Mouse (Mus musculus): Measurements from ENCODE around the gene Ttll8.

Gene Ttll8

DNA sequence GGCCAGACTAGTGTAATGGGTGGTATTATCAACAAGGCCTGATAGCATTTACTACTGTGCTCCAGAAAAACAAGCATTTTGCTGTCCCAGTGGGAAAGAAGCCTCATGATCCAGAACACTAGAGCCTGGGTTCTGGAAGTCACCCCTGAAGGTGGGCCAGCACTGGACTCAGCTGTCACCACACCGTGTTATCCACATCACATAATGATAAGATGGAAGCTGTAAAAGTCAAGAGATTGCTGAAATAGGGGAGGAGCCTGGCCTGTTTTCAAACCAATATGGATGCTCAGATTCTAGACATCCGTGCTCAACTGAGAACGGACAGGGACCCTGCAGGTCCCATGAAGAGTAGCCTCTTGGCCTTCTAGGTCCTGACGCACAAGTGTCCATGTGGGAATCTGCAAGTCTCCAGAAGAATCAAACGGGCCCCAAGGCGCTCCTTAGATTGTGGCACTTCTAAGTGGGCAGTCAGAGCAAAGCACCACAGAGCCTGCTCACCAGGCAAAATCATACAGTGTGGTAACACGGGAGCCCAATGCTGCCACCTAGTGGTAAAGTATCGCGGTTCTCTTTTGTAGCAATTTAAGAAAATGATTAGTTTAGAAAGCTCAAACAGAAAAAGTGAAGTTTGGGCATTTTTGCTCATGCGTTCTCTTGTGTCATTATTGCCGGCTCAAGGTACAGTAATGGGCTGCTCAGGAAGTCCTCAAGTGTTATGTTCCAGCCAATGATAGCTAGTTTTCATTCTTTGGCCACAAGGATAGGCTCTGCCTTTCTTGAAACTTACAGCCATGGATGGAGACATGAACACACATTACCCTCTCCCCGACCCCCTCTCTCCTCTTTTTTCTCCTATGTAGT, 32.9 kb downstream of the Ttll8 start:
- DNase-seq (ENCODE audit: low read depth), result peak; percentile 53

DNA sequence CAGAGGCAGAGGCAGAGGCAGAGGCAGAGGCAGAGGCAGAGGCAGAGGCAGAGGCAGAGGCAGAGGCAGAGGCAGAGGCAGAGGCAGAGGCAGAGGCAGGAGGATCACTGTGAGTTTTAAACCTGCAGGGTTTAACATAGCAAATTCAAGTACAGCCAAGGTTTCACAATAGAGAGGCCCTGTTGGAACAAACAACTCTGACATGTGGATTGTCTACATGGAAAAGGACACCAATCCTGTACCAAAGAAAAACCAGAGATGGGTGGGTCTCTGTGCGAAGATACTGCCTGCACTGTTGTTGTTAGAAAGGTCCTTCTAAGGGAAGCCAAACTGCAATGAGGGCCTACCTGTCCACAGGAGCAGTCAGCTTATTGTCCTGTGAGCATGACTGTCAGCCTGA, 34.2 kb downstream of the Ttll8 start:
- no peak for DNase-seq (ENCODE audit: low read depth)

DNA sequence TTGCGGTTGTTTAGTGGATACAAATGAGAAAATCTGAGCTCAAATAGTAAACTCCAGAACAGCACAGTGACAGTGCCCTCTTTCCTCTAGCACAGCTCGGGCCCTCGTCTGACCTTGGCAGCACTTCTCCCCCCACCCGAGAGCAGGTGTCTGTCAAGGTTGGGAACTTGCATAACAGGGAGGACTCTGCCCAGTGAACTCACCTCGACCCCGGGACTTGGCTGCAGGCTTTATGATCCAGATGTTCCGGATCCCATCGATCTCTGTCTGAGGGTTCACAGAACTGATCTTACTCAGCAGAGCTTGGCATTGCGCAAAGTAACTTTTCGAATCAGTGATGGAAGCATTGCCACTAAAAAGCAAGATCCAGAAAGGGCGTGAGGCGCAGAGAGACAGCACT, 34.9 kb downstream of the Ttll8 start:
- no peak for DNase-seq (ENCODE audit: low read depth)

DNA sequence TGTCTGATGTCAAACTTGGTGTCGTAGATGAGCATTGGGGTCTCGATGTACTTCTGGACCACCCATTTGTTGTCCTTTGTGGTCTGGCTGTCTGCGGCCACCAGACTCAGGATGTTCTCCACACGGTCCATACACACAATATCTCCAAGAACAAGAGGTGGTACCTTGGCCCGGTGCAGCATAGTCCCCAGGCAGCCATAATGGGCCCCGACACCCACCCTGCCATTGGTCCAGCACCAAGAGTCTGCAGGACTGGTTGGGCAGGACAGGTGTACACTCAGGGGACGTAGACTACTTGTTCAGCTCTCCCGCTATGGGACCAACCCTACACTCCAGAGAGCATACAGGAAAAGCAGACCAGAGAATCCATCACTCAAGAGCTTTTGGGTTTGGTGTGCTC, 37.1 kb downstream of the Ttll8 start:
- no peak for DNase-seq (ENCODE audit: low read depth)

DNA sequence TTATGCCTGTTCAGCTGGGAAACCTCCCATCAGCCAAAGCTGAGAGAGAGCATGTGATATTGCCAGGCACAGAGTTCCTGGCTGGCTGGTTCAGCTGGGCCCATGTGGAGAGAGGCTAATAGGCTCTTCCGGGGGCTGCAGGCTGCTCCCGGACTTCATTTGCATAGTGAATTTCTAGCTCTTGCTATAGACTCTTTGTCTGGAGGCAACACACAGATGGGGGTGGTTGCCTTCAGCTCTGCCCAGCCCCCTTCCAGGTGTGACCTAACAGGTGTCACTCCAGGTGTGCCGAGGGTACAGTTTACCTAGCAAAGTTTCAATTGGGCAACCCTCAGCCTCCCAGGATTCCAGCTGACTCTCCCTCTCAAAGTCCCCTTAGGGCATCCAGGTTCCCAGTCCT, 37.9 kb downstream of the Ttll8 start:
- DNase-seq (ENCODE audit: low read depth), result no peak

DNA sequence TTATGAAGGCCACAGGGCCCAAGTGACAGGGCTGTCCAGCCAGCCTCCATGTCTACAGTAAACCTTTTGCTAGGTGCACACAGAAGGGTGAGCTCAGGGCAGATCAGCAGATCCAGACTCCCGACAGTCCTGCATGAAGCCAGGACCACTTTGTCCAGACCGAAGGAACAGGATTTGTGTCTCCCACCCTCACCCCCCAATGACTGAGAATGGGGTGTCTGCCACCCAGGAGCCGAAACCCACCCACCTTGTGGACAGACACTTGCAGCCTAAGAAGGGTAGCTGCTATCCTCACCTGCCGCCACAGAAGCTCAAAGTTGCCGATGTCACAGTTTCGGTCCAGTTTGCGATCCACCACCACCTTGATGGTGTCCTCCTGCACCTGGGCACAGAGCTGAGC, 39.2 kb downstream of the Ttll8 start:
- no peak for DNase-seq (ENCODE audit: low read depth)

DNA sequence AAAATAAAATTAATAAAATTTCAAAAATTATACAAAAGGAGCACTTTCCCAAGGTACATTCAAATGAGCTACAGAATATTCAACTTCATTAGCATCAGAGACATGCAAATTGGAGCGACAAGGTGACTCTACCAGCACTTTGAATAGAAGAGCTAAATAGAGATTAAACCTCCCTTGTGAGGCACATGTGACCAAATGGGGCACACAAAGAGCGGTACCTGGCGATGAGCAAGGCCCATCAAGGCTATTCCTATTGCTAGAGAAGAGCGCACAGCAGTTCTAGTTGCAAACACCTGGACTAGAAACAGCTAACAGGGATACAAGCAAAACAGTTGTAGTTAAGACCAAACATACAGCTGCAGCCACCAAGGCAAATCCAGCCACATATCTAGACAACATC, 47.9 kb downstream of the Ttll8 start:
- DNase-seq (ENCODE audit: low read depth), result no peak

DNA sequence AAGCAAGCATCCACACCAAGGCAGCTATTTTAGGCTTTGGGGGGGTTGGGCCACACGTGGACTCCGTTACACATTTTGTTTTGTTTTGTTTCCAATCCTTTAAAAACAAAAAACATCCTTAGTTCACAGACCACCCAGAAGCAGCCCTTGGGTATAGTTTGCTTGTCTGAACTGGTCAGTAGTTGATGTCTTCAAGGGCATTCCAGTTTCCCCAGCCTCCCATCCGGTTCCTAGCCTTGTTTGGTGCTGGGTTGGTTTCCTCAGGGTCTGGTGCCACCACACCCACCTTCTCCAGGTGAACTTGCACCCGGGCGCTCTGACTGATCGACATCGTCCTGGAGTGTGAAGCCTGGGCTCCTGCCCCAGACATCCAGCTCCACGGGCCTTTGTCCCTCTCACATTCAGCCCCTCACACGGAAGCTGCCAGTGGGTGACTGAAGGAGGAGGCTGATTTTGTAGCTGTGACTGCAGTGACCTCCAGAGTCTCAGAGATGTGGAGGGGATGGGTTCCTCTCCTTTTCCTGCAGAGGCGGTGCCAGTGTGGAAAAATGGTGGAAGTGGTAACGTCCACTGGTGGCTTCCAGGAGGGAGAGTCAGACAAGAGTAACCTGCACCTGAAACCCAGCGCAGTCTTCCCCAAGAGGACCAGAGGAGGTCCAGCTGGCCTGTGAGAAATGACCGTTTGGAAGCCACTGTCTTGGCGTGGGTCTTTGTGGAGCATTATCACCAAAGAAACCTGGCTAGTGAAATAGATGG, 50.0 kb downstream of the Ttll8 start:
- DNase-seq (ENCODE audit: low read depth), result no peak

DNA sequence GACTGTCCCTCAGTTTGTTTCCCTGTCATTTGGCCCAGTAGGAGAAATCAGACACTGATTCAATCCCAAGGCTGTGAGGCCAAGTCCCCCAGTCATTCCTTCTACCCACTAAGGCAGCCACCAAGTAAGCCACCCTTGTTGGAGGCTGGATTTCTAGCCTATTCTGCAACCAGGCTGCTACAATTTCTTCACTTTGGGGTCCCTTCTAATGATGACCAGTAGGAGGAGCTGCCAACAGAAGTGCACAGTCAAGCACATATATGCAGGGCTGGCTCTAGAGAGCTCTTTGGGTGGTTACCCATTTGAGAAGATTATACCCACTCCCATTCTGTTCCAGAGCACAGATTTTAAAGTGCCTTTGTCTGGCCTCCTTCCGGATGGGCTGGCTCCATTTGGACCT, 51.1 kb downstream of the Ttll8 start:
- DNase-seq (ENCODE audit: low read depth), result no peak

DNA sequence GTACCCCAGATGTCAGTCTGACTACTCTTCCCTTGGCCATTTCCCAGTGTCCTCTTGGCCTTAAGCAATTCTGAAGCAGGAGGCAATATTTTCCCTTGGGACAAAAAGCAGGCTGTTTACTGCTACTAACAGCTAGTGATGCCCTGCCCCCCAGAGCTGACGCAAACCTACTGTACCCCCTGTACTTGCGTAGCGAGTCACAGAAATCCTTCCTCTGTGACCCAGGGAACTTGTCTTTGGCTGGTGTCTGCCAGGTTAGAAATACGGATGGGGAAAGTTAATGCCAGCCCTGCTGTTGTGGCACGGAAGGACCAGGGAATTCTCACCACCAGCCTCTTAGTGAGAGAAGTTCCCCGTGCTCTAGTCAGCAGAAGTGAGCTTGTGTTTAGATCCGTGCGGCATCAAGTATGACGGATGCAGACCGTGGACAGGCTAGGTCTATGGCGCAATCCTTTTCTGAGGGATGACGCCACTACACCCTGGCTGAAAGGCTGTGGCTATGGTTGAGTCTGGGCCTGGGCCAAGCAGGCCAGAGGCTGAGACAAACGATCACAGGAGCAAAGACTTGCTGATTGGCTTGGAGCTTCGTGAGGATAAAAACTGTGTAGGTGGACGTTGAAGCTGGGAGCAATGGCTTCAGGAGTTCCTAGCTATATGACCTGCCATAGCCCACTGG, 51.9 kb downstream of the Ttll8 start:
- peak; percentile 28 for DNase-seq (ENCODE audit: low read depth)

DNA sequence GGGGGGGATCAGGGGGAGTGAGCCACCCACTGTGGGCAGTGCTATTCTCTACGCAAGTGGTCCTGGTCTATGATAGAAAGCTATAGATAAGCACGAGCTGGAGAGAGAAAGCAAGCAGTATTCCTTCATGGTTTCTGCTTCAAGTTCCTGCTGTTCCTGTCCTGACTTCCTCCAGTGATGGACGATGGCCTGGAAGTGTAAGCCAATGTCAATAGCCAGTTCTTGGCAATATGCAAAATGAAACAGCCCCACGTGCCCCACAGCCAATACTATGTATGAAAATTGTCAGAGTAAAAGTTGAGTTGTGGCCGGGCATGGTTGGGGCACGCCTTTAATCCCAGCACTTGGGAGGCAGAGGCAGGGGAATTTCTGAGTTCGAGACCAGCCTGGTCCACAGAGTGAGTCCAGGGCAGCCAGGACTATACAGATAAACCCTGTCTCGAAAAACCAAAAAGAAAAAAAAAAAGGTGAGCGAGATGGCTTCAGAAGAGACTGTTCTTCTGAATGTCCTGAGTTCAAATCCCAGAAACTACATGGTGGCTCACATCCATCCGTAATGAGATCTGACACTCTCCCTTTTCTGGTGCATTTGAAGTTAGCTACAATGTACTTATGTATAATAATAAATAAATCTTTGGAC, 57.8 kb downstream of the Ttll8 start:
- DNase-seq (ENCODE audit: low read depth), result no peak

DNA sequence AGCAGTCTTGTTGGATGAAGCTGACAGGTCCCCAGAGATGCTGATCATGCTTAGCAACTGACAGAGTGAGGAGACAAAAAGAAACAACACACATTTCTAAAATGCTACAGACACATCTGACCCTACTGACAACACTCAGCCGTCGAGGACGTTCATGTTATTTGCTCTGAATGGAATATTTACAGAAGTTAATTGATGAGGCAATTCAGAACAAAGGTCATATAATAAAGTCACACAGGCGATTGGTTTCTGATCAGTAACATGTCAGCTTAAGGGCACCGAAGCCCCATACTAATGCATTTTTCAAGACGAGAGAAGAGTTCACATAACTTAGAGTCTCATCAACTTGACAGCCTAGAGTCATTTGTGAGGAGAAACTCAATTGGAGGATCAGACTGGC, 58.3 kb downstream of the Ttll8 start:
- no peak for DNase-seq (ENCODE audit: low read depth)

DNA sequence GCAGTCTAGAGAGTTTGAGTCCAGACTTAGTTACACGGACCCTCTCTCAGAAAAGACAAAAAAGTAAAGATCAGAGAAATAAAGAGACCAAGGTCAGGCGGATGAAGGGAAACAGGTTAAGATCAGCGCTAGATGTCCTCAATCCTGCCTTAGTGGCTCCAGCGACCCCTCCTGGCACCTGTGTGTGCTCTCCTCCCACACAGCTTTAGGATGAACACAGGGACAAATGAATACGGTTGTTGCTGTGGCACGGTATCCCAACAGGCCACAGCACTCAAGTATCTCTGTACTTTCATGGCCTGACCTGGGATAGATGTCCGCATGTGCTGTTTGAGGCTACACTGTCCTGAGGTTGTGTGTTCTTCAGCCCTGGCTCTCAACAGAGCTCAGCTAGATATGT, 59.1 kb downstream of the Ttll8 start:
- DNase-seq (ENCODE audit: low read depth), result no peak

DNA sequence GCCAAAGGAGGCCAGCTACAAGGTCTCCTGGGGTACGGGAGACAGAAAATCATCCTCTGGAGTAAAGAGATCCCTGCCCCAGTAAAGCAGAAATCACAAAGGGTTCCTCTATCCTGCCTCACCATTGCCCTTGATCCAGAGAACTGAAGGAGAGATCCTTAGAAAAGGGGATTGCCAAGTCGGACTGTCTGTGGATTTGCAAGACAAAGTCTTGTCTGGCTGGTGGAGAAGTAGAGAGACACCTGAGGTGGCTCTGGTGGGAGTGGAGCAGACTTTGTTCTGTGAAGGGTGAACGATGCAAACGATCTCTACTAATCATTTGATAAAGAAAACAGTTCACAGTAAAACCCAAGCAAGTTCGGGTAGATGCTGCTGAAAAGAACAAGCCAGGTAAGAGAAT, 61.3 kb downstream of the Ttll8 start:
- DNase-seq (ENCODE audit: low read depth), result no peak

DNA sequence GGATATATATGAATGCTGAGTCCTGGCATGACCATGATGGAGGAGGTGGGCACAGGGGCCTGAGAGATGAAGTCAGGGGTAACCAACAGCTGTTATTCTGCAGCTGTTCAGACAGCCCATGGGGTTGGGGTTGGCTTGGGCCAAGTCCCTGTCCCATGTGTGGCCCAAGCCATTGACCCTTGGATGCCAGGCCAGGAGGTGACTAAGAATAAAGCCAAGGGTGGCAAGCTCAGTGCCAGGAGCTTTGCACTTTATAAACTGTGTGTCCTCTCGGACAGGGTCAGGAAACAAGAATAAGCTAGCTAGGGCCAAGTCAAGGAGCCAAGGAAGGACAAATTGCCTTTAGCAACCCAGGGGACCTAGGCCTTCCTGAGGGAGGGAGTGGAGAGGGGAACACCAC, 62.0 kb downstream of the Ttll8 start:
- DNase-seq (ENCODE audit: low read depth), result no peak

DNA sequence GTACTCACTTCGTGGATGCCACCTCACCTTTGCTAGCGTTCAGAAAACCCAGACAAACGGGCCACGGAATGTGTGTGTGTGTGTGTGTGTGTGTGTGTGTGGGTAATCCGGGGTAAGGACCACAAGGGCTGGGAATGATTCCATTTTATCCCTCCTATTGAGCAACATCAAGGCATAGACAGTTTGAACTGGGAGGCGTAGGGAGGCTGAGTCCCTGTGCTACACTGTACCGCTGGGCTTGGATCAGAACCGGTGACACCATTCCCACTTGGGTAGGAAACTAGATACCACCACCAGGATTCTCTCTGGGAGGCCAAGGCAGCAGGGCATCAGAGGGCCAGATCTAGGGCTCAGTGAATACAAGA, 62.6 kb downstream of the Ttll8 start:
- no peak for DNase-seq (ENCODE audit: low read depth)

DNA sequence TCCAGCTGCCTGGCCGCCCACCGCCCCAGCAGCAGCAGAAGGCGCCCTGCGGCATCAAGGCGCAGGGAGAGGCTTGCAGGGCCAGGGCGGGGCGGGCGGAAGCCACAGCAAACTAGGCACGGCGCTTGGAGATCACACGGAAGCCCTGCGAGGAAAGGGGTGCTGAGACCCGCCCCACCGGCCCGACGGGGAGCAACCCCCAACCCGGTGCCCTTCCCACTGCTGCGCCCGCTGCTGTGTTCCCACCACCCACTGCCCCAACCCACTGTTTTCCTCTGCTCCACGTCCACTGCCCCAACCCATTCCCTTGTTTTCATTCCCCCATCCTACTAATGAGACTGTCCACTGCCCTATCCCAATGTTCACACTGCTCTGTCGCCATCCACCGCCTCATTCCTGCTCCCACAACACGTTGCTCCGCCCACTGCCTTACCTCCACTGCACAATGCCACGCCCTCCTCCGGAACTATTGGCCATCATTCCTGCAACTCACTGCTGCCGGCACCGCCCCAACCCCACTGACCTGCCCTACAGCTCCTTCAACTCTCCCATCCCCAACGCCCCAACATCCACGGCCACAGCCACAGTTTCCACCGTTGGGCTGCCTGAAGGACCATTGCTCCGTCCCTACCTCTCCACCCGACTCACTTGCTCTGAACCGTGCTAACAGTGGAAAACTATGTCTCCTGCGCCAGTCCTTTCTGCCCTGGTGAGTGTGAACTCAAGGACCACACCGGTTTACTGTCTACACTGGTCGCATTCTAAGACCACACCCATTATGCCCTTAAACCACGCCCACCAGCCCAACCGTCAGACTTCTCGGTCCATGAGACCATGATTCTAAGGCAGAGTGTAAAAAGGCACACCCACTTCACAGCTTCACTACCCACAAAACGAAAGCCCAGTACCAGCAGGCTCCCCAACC, 63.2 kb downstream of the Ttll8 start:
- no peak for DNase-seq (ENCODE audit: low read depth)

DNA sequence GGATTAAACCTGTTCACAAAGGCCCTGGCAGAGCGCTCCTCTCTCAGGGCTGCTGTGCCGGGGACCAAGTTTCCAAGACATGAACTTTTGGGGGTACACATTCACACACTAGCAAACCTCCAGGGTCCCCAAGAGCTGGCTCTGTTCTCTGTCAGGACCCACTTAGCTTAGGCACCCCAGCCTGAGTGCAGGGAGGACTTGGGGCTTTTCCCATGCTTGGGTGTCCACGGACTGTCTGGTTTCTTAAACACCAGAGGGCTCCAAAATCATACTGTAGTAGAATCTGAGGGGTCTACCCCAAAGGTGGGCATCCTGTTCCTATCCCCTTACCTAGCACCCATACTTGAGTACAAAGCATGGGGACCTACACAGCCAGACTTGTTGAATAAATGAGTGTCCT, 64.2 kb downstream of the Ttll8 start:
- no peak for DNase-seq (ENCODE audit: low read depth)

DNA sequence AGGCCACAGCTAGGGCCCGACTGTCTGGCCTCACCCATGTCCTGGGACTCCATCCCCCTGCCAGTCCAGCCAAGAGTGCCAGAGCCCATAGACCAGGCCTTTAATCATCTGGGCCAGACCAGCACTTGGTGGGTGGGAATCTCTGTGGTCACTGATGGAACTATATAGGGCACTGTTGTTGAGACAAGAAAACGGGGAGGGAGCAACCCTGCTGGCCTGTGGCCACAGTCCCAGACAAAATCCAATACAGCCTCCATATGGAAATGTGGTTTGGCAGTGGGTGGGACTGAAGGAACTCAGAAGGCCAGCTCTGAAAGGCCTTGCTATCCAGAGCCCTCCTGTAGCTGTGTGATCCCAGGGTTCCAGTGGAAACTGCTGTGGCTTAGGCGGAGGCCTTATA, 65.2 kb downstream of the Ttll8 start:
- DNase-seq (ENCODE audit: low read depth), result no peak

DNA sequence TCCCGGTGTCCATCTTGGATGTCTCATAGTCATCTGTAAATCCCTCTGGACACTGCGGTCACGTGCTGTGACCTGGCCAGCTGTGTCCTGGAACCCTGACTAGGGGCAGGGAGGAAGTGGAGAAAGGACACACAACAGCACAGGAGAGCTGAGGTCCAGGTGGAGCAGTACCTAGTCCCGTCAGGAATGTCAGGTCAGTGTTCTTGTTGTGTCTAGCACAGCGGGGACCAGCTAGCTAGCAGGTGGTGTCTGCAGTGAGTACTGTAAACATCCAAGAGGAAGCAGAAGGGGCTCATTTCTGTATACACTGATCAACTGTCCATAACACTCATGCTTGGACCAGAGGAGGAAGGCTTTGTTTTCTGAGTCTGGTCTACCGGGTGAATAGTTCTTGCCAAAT, 68.8 kb downstream of the Ttll8 start:
- DNase-seq (ENCODE audit: low read depth), result no peak

DNA sequence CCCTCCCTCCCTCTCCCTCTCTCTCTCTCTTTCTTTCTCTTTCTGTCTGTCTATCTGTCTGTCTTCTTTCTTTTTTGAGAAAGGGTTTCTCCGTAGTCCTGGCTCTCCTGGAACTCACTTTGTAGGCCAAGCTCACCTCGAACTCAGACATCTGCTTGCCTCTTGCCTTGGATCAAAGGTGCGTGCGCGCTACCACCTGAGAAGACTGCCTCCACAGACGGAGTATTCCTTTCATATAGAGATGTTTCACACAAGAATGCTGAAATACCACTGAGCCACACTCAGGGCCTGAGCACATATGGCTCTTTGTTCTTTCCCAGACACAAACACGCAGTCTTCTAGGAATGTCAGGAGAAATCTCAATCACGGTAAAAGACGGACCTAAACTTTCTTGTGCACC, 70.9 kb downstream of the Ttll8 start:
- no peak for DNase-seq (ENCODE audit: low read depth)

DNA sequence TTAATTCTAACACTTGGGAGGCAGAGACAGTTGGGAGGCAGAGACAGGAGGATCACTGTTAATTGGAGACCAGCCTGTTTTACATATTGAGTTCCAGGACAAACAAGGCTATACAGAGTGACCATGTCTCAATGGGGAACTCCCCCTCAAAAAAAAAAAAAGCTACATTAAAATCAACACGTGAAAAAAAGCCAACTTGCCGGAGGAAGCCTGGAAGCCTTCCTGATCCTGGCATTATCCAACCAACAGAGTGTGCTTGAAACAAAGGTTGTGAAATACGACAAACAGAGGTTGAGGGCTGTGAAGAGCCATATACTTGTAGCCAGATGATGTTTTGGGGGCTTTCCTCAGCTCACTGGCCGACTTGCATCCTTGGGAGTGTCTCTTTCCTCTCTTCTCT, 71.4 kb downstream of the Ttll8 start:
- DNase-seq (ENCODE audit: low read depth), result no peak
